Comparison of ENCODE assay signal across 17 mouse cellular contexts in the genomic region with DNA sequence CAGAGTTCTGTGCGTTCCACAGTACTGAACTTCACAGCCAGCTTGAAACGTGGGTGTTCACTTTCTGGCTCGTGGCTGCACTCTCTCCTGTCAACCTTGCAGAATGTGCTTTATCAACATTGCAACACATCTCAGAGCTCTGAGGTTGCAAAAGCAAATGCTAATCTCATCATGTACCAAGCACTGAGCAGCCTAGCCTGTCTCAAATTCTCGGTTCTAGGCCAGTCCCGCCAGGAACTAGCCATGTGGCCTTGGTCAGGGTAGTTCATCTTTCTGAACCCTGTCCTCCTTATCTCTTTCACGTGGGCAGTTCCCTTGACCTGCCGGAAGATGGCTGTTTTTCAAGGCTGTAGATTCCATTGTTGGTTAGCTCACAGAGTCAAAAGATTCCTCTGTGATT.
DNase-seq lines count a peak whose midpoint lies in the region; ATAC-seq lines count a peak whose summit lies in the region.
"Had no signal": no experiment of that assay in that cellular context is flagged by ENCODE, and none has a peak within 500 bp of the region (broad histone marks: within the 10 kb centered on the region; RNA-seq: fewer than 3 reads in every experiment).

No protein-coding gene starts in this region.

- no peak overlapping the region for H3K4me2 ChIP-seq in kidney, embryonic 15.5 days
- no peak overlapping the region for H3K4me2 ChIP-seq in hindbrain, embryonic 16.5 days (ENCODE audit: low read length)
- H3K4me2 ChIP-seq: embryonic facial prominence, embryonic 13.5 days; forebrain, embryonic 13.5 days; hindbrain, embryonic 12.5 days had no signal

- ATAC-seq in kidney, embryonic 15.5 days (replicated peaks; ENCODE audit: low FRiP score): peak; percentile 40; the same call in 1 of the 2 replicates
- no peak for ATAC-seq in hindbrain, embryonic 16.5 days
- ATAC-seq: forebrain, embryonic 13.5 days; midbrain, embryonic 16.5 days had no signal

- H3K36me3 ChIP-seq in kidney, embryonic 15.5 days: no peaks in the 10 kb centered on the region
- no peaks in the 10 kb centered on the region for H3K36me3 ChIP-seq in hindbrain, embryonic 16.5 days (ENCODE audit: control insufficient read depth, insufficient read depth, low read length)
- H3K36me3 ChIP-seq: embryonic facial prominence, embryonic 13.5 days; hindbrain, embryonic 12.5 days had no signal

- no peak overlapping the region for H3K9ac ChIP-seq in kidney, embryonic 15.5 days
- H3K9ac ChIP-seq in hindbrain, embryonic 16.5 days (ENCODE audit: low read depth, low read length): no peak overlapping the region
- H3K9ac ChIP-seq: embryonic facial prominence, embryonic 13.5 days; forebrain, embryonic 13.5 days; hindbrain, embryonic 12.5 days had no signal

- no peak for DNase-seq in kidney, adult 9 months
- DNase-seq in ovary, adult 18-20 months (ENCODE audit: low spot score): peak; percentile 75
- no peak for DNase-seq in ovary, postnatal 14 days (ENCODE audit: low spot score)
- peak; percentile 8 to 36 for DNase-seq in adrenal gland, postnatal 4 days (ENCODE audit: low spot score in 2 of 2)
- peak; percentile 7 for DNase-seq in heart, postnatal 25 days (ENCODE audit: low spot score)
- no peak for DNase-seq in thymus, postnatal 0 days (ENCODE audit: low spot score)
- DNase-seq: kidney, adult 18-20 months; right cerebral cortex, postnatal 25 days; thymus, postnatal 4 days had no signal

- H3K9me3 ChIP-seq in kidney, embryonic 15.5 days (replicated peaks): 0 out of 2 replicates have a peak, but pooled peaks cover 3% of the 10 kb centered on the region
- no peaks in the 10 kb centered on the region for H3K9me3 ChIP-seq in hindbrain, embryonic 16.5 days (ENCODE audit: control insufficient read depth, low read length)
- H3K9me3 ChIP-seq: embryonic facial prominence, embryonic 13.5 days; forebrain, embryonic 13.5 days; hindbrain, embryonic 12.5 days had no signal

- no peak overlapping the region for H3K4me3 ChIP-seq in kidney, embryonic 15.5 days (replicated peaks)
- H3K4me3 ChIP-seq in hindbrain, embryonic 16.5 days (ENCODE audit: low read length): no peak overlapping the region
- H3K4me3 ChIP-seq: embryonic facial prominence, embryonic 13.5 days; forebrain, embryonic 13.5 days; hindbrain, embryonic 12.5 days; layer of hippocampus, adult 2 months had no signal

- H3K27me3 ChIP-seq in kidney, embryonic 15.5 days: no peaks in the 10 kb centered on the region
- no peaks in the 10 kb centered on the region for H3K27me3 ChIP-seq in hindbrain, embryonic 16.5 days (replicated peaks; ENCODE audit: control insufficient read depth, insufficient read depth, low read length)
- H3K27me3 ChIP-seq: embryonic facial prominence, embryonic 13.5 days; forebrain, embryonic 13.5 days; hindbrain, embryonic 12.5 days had no signal

- intact Hi-C loops in heart, postnatal 25 days (cut with DNase I): no loop called here

- H3K4me1 ChIP-seq in kidney, embryonic 15.5 days: no peaks in the 10 kb centered on the region
- no peaks in the 10 kb centered on the region for H3K4me1 ChIP-seq in hindbrain, embryonic 16.5 days (ENCODE audit: control insufficient read depth, insufficient read depth, low read depth, low read length)
- H3K4me1 ChIP-seq: embryonic facial prominence, embryonic 13.5 days had no signal

- no peak overlapping the region for H3K27ac ChIP-seq in kidney, embryonic 15.5 days
- no peak overlapping the region for H3K27ac ChIP-seq in hindbrain, embryonic 16.5 days (ENCODE audit: low read depth, low read length)
- H3K27ac ChIP-seq: embryonic facial prominence, embryonic 13.5 days; forebrain, embryonic 13.5 days; hindbrain, embryonic 12.5 days; layer of hippocampus, adult 2 months; macrophage had no signal

- WGBS in kidney, embryonic 15.5 days: 34% methylated on average over 7 of the region's 7 CpGs
- 74% methylated on average over 7 of the region's 7 CpGs for WGBS in hindbrain, embryonic 16.5 days

Comparison
In these comparisons a context has a peak if more than half of its experiments do, and no peak if none do; other contexts are left out.
1. DNase-seq: peak in ovary, adult 18-20 months (single experiment), adrenal gland, postnatal 4 days (2 of 2) and heart, postnatal 25 days (single experiment); none in kidney, adult 9 months (single experiment), ovary, postnatal 14 days (single experiment) and thymus, postnatal 0 days (single experiment).